Mouse (Mus musculus) kidney, postnatal 0 days (tissue): ENCODE results near the gene Zcchc17. TPM values are rescaled to one million over a fixed set of nuclear protein-coding genes. Genes with fewer than 3 reads are reported as not detected.

ENCODE experiments used
- ATAC-seq: fragments of 200-750 bp; cut with Nextera tagmentation; replicated peaks from 2 replicates; pipeline ENCODE4 v1.8.0; 2017; ENCODE audit warnings: low read depth, moderate number of reproducible peaks, moderate TSS enrichment, moderate library complexity; ENCODE audit not compliant: low FRiP score
- DNase-seq: peaks from one replicate; pipeline ENCODE4 v3.0.0-alpha.2; 2016; ENCODE audit warnings: low spot score
- H3K27ac ChIP-seq: fragments of 300-500 bp; sonication (generic); 2 replicates; pipeline ENCODE4 v1.5.1; 2014; ENCODE audit warnings: mild to moderate bottlenecking
- H3K27me3 ChIP-seq: fragments of 300-500 bp; sonication (generic); 2 replicates; pipeline ENCODE4 v1.6.1; 2014; ENCODE audit warnings: low read length, mixed read lengths; ENCODE audit not compliant: insufficient read depth
- H3K36me3 ChIP-seq: fragments of 300-500 bp; sonication (generic); 2 replicates; pipeline ENCODE4 v1.6.1; 2014; ENCODE audit warnings: low read length, mixed read lengths; ENCODE audit not compliant: insufficient read depth
- H3K4me1 ChIP-seq: fragments of 300-500 bp; sonication (generic); replicated peaks from 2 replicates; pipeline ENCODE4 v1.6.1; 2014; ENCODE audit warnings: antibody characterized with exemption, low read length, mixed read lengths; ENCODE audit not compliant: insufficient read depth
- H3K4me2 ChIP-seq: fragments of 300-500 bp; sonication (generic); 2 replicates; pipeline ENCODE4 v1.6.1; 2014; ENCODE audit warnings: mild to moderate bottlenecking, low read length, moderate library complexity, mixed read lengths
- H3K4me3 ChIP-seq: fragments of 300-500 bp; sonication (generic); replicated peaks from 2 replicates; pipeline ENCODE4 v1.5.1; 2014; ENCODE audit warnings: low read depth, low read length
- H3K9ac ChIP-seq: fragments of 300-500 bp; sonication (generic); 2 replicates; pipeline ENCODE4 v1.6.1; 2014; ENCODE audit warnings: low read depth, low read length
- H3K9me3 ChIP-seq: fragments of 300-500 bp; sonication (generic); replicated peaks from 2 replicates; pipeline ENCODE4 v1.6.1; 2016; ENCODE audit warnings: low read length, inconsistent platforms, mixed read lengths
- CTCF ChIP-seq: IDR thresholded peaks from 2 replicates; pipeline ENCODE4 v1.5.1; 2016; ENCODE audit warnings: antibody characterized with exemption, low read depth, mild to moderate bottlenecking, moderate library complexity
- WGBS: fragments of 180-500 bp; shearing (Covaris S2); extraction: QIAGEN DNeasy Blood & Tissue Kit; methylation state at CpG from one replicate; pipeline ENCODE4 v1.1.7; 2014; 5-methylcytosine and 5-hydroxymethylcytosine counted together
- polyA plus RNA-seq: library from polyadenylated mRNA; unstranded; fragments of >200 nt; fragmentation: Nextera tagmentation; extraction: Ambion mirVana; gene quantifications from 2 replicates; pipeline ENCODE4 v1.2.1, GENCODE M21; 2015

The Zcchc17 gene
- polyA plus RNA-seq, 1 experiment from 2014 or later: 68.0 TPM

- Histone ChIP-seq H3K27me3 (no peaks in the 10 kb centered on the region), H3K27ac (no peak overlapping the region), H3K9me3 (no peaks in the 10 kb centered on the region), H3K36me3 (no peaks in the 10 kb centered on the region), H3K9ac (no peak overlapping the region), H3K4me2 (no peak overlapping the region), H3K4me1 (no peaks in the 10 kb centered on the region), H3K4me3 (no peak overlapping the region)
- ATAC-seq: no peak
- 70% methylated on average over 9 of the region's 9 CpGs for WGBS
- no peak for TF ChIP-seq CTCF
- no peak for DNase-seq
Measured at GRCm38 (mm10) chr4:130283826-130284225, 75.9 kb downstream of the Zcchc17 start.

- DNase-seq (no peak), ATAC-seq (no peak)
- no peak overlapping the region for H3K4me2 ChIP-seq
- TF ChIP-seq CTCF: no peak
- no peak overlapping the region for H3K27ac ChIP-seq
- no peak overlapping the region for H3K4me3 ChIP-seq
- H3K36me3 ChIP-seq: no peaks in the 10 kb centered on the region
- H3K4me1 ChIP-seq: no peaks in the 10 kb centered on the region
- no peak overlapping the region for H3K9ac ChIP-seq
- WGBS: 72% methylated on average over 5 of the region's 5 CpGs
- H3K9me3 ChIP-seq: no peaks in the 10 kb centered on the region
- peaks cover 4% of the 10 kb centered on the region; the same call in 1 of the 2 replicates for H3K27me3 ChIP-seq
Measured at GRCm38 (mm10) chr4:130282856-130283255, 76.9 kb downstream of the Zcchc17 start.

- H3K36me3 ChIP-seq: no peaks in the 10 kb centered on the region
- H3K27me3 ChIP-seq: peaks cover 14% of the 10 kb centered on the region; the same call in 1 of the 2 replicates
- peaks cover 11% of the 10 kb centered on the region for H3K4me1 ChIP-seq
- no peak within 1 kb of the TSS for H3K27ac ChIP-seq
- H3K9ac ChIP-seq: no peak within 1 kb of the TSS
- H3K4me2 ChIP-seq: no peak within 1 kb of the TSS
- H3K4me3 ChIP-seq: no peak within 1 kb of the TSS
- no peaks in the 10 kb centered on the region for H3K9me3 ChIP-seq
- 63% methylated on average over 2 of the region's 2 CpGs for WGBS
- DNase-seq: no peak
- no peak for ATAC-seq
- no peak for TF ChIP-seq CTCF
Measured at GRCm38 (mm10) chr4:130279105-130279504, 80.6 kb downstream of the Zcchc17 start, which contains the start of gene Serinc2. Gene Serinc2 (minus strand): TSS chr4:130279205.

GRCm38 (mm10) chr4:130276573-130277176 is 83.1 kb downstream of the Zcchc17 start:
- Histone ChIP-seq H3K4me3 (no peak overlapping the region), H3K4me2 (no peak overlapping the region), H3K9me3 (no peaks in the 10 kb centered on the region), H3K36me3 (no peaks in the 10 kb centered on the region), H3K27me3 (peaks cover 20% of the 10 kb centered on the region; the same call in 1 of the 2 replicates), H3K4me1 (peaks cover 11% of the 10 kb centered on the region), H3K27ac (no peak overlapping the region), H3K9ac (no peak overlapping the region)
- TF ChIP-seq CTCF: no peak
- DNase-seq (no peak), ATAC-seq (no peak)
- 63% methylated on average over 7 of the region's 7 CpGs for WGBS

- H3K4me2 ChIP-seq: peak overlapping the region; percentile 97; the same call in 1 of the 2 replicates
- H3K9me3 ChIP-seq: no peaks in the 10 kb centered on the region
- DNase-seq: no peak
- WGBS: 52% methylated on average over 5 of the region's 5 CpGs
- TF ChIP-seq CTCF: no peak
- no peak for ATAC-seq
- H3K9ac ChIP-seq: no peak overlapping the region
- H3K36me3 ChIP-seq: no peaks in the 10 kb centered on the region
- no peak overlapping the region; the same call in 1 of the 2 replicates for H3K4me3 ChIP-seq
- peaks cover 20% of the 10 kb centered on the region; the same call in 1 of the 2 replicates for H3K27me3 ChIP-seq
- H3K4me1 ChIP-seq: peaks cover 11% of the 10 kb centered on the region
- H3K27ac ChIP-seq: no peak overlapping the region
Measured at GRCm38 (mm10) chr4:130275823-130276105, 84.0 kb downstream of the Zcchc17 start.

- Histone ChIP-seq H3K4me3 (peak overlapping the region; percentile 58), H3K36me3 (no peaks in the 10 kb centered on the region), H3K9me3 (no peaks in the 10 kb centered on the region), H3K27me3 (peaks cover 20% of the 10 kb centered on the region; the same call in 1 of the 2 replicates), H3K4me1 (peaks cover 11% of the 10 kb centered on the region), H3K9ac (peak overlapping the region; percentile 68), H3K4me2 (peak overlapping the region; percentile 97), H3K27ac (peak overlapping the region; percentile 50; the same call in 1 of the 2 replicates)
- peak; percentile 66 for ATAC-seq
- under 1% methylated on average over 60 of the region's 62 CpGs for WGBS
- DNase-seq: no peak
- no peak for TF ChIP-seq CTCF
Measured at GRCm38 (mm10) chr4:130275016-130275822, 84.5 kb downstream of the Zcchc17 start.
